Mouse (Mus musculus) brain, embryonic 14.5 days (tissue): ENCODE data around the gene Pja2.

Experiments
- CTCF ChIP-seq: fragments of 200-500 bp; IDR thresholded peaks from 2 replicates; pipeline ENCODE4 v1.5.1; 2012; ENCODE audit warnings: inconsistent platforms, mild to moderate bottlenecking, moderate library complexity, borderline replicate concordance; ENCODE audit not compliant: insufficient read depth, insufficient read length; ENCODE audit errors: extremely low read depth
- POLR2A ChIP-seq: fragments of 200-500 bp; IDR thresholded peaks from 2 replicates; pipeline ENCODE4 v1.6.1; 2012; ENCODE audit warnings: mild to moderate bottlenecking, inconsistent platforms, borderline replicate concordance; ENCODE audit not compliant: poor library complexity, insufficient read depth, insufficient read length, severe bottlenecking; ENCODE audit errors: extremely low read depth

DNA sequence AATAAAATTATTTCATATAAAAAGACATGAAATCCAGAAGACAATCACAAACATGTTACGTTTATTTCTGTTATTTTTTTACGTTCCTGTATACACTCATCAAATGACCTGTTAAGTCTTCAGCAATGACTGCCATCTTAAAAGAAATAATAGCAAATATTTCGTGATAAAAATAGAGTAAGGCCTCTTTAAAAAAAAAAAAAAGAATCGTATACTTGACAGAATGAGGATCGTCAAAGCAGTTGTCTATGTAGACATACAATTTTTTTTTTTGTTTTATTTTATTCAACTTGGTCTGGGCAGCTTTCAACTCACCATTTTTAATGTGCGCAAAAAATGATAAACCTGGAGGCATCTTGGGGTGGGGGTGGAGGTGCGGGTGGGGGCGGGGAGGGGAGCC lies 831 bp downstream of the Pja2 start:
- no peak for TF ChIP-seq CTCF
- TF ChIP-seq POLR2A, result no peak
